Mouse (Mus musculus): ENCODE measurements at regions not wholly inside any gene's neighbourhood (a gene's known extent, or its start where the extent isn't known, plus 50 kb on each side); places are given as distances from the start of the nearest gene placed in this dataset.

DNA sequence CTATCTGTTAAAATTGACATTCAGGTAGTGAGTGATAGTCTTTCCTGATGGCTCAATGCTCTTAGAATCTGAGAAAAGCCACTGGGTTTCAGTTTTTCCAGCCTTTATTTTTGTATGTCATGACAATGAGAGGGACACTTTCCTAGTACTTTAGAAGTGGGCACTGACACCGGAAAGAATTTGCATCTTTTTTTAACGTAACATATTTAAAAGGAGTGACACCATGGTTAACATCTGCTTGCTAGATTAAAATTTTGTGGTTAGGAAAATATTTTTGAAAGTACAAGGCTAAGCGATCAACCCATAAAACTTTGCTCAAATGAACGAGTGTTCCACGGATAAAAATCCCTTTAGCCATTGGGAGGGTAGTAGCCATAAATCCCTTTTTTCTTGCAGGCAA is 174.7 kb downstream of the 1700129C05Rik start:
- in situ Hi-C loops (cut with MboI, MseI), result no loop called here

DNA sequence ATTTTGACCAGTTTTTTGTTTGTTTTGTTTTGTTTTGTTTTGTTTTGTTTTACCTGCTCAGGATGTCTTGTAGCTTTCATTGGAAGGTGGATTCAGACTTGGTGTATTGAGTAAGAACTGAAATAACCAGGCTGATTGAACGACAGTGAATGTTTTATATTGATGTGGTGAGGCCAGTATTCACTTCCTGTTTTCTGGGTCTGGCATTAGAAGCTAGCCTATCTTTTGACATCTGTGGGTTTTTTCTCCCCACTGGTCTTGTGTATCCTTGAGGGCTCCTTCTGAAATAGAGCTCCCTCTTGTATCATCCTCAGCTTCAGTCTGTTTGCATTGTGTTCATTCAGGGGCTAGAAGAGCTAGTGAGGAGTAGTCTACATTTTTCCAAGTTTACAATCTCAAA is 175.5 kb downstream of the 1700129C05Rik start:
- in situ Hi-C loops (cut with MboI, MseI), result no loop called here

DNA sequence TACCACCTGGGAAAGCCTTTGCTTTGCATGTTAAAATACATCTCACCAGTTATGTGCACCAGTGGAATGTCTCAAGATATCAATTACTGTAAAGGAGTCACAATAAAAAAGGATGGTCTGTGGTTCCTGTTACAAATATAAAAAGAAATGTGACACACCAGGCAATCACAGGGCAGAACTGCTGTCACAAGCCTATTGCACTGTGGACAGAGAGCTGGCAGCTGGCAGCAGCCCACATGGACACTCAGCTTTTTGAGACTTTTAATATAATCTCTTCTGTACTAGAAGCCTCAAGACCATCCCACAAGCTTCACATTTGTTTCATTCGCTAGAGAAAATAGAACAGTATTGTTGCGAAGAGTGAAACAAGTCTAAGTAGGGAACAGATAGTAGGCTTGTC is 197.7 kb downstream of the 1700129C05Rik start:
- in situ Hi-C loops (cut with MboI, MseI), result loop anchor here (10.0 kb wide), 1 partner anchor 260 kb away; no protein-coding TSS in a partner anchor

DNA sequence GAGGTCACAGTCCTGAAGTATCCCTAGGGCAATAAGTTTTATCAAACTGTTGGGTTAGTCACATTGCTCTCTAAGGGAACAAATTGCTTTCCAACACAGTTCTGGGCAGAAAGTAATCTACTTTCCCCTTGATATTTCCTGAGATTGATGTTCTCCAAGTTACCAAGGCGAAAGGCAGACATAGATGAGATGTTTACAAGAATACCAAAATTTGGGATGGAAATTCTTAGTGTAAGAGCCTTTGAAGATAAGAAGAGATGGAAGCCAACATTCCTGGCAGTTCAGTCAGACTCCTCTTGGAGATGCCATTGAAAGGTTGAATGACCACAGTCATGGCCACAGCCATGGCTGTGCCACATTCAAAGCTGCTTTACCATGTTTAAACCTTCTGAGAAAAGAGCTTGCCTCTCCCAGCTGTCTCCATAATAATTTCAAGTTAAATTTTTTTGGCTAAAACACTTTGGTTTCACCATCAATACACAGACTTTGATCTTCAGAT is 199.4 kb downstream of the 1700129C05Rik start:
- in situ Hi-C loops (cut with MboI, MseI), result loop anchor here (10.0 kb wide), 1 partner anchor 259 kb away; no protein-coding TSS in a partner anchor

DNA sequence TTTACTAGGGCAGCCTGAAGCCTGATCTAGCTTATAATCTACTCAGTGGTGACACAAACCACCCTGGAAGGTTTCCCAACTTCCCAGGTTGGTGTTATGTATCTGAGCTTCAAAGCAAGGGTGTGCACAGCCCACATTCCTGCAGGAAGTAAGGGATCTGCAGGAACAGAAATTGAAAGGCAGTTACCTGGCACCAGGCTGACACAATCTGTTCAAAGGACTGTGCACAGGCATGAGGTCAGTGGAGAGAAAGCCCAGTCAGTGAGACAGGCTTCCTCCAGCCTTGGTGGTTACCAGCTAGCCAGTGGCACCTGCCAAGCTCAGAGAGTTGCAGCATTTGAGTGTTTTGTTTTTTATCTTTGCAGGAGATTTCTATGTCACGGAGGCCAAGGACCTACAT is 203.6 kb downstream of the 1700129C05Rik start:
- in situ Hi-C loops (cut with MboI, MseI), result no loop called here

DNA sequence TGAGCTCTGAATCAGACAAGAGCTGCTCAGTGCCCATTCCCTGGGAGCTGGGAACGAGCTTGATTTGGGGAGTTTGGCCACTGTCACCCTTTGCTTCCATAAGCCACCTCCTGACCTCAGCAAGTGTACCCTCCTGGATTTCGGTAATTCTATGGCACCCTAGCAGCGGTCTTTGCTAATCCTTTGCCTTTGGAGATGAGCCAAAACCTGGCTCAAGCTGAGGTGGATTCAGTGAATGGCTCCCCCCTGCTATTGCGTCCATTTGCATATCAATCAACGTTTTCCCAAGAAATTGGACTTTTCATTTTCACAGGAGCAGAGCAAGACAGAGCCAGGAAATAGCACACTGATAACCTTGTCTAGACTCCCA is 204.1 kb downstream of the 1700129C05Rik start:
- in situ Hi-C loops (cut with MboI, MseI), result no loop called here

DNA sequence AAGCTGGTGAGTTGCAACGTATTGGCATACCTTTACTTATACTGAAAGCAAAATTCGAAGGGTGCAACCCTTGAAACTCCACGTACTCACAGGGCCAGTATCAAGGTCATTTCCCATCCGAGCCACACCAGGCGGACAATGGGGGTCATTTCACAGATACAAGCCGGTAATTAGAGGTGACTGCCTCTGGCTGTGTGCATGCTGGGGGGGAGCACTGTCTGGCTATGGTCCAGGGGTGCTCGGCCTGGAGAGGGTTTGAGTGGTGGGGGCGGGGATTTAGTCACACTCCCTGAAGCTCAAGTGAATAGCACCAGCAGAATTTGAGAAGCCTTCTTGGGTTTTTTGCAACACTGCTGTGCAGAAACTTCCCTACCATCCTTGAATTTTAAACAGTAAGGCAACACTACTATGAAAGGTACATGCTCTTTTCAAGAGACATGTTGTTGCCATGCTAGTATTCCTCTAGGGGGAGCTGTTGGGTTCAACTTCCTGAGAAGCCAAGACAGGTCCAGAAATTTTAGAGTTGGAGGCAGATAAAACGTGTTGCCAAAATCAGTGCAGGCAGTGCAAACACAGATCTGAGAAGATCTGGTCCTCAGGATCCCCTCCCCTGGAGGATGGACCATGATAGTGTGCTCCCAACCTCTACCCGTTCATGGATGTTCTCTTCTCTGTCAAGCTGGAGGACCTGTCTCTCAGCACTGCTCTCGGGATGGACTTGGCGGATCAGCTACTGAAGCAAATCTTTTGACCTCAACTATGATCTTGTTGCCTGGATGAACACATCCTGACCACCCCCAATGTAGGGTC is 204.7 kb downstream of the 1700129C05Rik start:
- in situ Hi-C loops (cut with MboI, MseI), result no loop called here

DNA sequence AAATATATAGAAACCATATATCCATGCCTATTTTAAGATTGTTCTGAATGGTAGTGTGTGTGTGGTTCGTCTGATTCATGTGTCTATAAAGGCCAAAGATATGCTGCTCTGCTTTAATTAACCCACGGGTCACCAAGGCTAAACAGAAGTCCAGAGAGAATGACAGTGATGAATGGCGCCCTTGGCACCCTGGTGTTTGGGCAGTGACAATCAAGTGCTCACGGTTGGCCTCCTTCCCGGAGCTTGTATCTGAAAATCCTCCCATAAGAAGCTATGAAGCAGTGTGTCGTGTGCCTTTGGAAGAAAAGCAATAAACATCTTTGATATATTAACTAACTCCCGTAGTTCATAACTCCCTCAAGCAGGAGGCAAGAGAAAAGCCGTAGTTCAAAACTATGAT is 205.4 kb downstream of the 1700129C05Rik start:
- in situ Hi-C loops (cut with MboI, MseI), result no loop called here

DNA sequence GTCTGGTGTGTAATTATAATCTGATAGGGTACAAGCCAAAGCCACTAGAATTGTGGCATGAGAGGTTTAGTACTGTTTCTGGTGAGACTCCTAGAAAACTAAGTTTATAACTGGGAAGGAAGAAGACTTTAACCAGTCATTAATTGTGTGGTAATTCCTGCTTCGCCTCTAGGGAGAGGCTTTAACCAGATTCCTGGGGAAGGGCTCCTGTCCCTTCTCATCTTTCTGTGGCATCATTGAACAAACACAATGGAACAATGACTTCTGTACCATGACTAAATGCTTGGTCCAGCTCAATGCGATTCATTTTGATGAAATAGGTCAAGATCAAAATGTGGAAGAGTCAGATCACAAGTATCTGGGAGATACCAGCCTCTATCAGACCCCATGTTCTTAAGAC is 206.6 kb downstream of the 1700129C05Rik start:
- in situ Hi-C loops (cut with MboI, MseI), result no loop called here

DNA sequence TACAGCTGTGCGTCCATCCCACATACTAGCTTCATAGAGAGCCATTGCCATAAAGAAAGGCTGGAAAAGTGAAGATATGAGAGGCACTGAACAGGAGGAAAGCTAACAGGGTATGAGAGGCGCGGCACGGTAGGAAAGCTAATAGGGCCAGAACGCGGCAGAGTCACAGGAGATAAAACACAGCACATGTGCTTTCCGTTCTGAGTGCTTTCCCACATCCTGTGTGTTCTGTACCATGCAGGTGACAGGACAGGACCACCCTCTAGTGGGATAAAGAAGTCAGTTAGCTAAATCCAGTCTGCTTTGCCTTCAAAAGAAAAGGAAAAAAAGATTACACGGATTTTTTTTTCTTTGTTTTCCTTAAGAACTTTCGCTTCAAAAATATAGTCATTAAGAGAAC is 224.8 kb downstream of the 1700129C05Rik start:
- in situ Hi-C loops (cut with MboI, MseI), result no loop called here

DNA sequence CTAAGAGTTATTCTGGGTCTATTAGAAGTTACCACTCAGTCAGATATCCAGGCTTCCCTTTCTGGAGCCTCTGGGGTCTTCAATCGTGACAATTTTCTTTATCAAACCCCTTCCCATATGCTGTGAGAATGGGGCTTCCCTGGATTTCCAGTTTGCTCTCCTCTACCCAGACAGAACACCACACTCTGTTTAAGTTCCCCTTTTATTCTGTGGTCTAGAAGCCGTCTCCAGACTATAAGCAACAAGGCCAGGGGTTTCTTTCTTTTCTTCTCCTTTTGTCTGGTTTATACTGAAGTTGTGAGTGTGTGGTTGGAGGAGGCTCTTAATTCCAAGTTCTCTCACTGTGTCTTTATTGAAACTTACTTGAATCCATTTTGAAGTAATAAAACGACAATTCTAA is 225.5 kb downstream of the 1700129C05Rik start:
- in situ Hi-C loops (cut with MboI, MseI), result no loop called here

DNA sequence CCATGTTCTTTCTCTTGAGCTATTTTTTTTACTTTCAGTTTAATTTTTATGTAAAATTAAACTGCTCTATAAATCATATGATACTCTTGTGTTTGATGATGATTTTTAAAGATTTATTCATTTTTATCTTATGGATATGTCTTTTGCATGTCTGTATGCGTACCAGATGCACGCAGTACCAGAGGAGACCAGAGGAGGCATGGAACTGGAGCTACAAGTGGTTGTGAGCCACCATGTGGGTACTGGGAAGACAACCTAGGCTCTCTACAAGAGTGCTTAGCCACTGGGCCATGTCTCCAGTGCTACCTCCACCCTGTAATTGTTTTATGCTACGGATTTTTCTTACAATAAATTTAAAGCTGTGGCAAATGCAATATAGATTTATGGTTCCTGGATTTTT is 227.8 kb downstream of the 1700129C05Rik start:
- in situ Hi-C loops (cut with MboI, MseI), result no loop called here

DNA sequence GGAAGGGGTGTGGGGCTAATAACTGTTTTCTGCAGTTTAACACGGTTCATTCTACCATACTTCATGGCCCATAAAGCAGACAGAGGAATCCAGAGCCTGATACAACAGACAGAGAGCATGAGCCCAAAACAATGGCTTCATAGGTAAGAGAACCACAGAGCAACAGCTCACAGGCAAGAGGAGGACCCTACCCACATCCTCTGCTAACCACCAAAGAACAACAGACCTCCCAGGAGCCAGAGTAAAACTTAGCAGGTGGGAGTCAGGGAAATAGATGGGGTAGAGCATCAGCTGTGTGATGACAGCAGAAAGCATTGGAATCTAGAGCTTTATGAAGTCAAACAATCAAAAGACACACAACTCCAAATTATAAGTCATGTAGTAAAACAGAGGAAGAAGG is 231.8 kb downstream of the 1700129C05Rik start:
- in situ Hi-C loops (cut with MboI, MseI), result no loop called here

DNA sequence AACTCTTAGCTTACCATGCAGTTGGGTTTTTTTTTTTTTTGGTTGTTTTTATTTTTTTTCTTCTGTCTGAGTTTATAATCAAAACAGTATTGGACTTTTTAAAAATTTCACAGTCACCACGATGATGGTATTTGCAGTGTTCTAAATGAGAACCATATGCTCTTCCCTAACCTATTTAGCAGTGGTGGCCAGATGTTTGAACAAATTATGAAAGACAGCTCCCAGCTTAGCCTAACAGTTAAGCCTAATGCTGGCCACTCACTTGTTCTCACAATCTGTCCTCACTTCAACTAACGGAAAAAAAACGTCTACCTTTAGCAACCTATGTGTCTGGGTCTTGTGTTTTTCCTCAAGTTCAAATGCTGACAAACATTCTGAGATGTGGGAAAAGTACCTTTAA is 234.8 kb downstream of the 1700129C05Rik start:
- in situ Hi-C loops (cut with MboI, MseI), result no loop called here

DNA sequence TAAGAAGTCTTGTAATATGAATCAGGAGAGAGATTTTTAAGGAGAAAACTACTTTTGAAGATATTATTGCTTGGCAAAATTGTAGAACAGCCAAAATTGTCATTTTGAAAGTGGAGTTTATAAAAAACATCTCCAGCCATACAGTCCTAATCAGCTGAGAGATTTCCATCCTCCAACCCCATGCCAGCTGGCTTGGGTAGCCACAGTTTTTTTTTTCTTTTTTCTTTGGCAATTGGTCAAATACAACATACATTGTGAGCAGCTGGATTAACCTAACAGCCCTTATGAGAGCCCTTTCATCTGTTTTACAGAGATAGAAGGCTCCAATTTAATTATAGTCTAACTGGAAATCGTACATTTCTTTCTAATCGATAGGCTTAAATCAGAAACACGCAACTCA is 235.3 kb downstream of the 1700129C05Rik start:
- in situ Hi-C loops (cut with MboI, MseI), result no loop called here

DNA sequence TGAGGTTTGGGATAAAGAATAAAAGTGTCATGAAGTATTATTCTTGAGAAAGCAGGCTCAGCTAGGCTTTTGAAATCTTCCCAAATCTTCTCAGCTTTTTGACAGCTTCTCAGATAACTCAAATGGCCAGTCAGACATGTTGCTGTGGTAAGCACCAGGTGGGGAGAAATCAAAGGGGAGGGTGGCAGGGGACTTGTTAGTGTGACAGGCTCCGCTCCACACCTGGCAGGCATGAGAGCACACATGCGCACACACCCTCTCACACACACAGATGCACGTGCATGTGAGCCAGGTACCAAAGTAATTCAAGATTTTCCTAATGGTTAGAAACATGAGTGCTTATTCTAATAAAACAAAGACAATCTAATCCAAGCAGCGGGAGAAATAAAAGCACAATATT is 236.1 kb downstream of the 1700129C05Rik start:
- in situ Hi-C loops (cut with MboI, MseI), result no loop called here

DNA sequence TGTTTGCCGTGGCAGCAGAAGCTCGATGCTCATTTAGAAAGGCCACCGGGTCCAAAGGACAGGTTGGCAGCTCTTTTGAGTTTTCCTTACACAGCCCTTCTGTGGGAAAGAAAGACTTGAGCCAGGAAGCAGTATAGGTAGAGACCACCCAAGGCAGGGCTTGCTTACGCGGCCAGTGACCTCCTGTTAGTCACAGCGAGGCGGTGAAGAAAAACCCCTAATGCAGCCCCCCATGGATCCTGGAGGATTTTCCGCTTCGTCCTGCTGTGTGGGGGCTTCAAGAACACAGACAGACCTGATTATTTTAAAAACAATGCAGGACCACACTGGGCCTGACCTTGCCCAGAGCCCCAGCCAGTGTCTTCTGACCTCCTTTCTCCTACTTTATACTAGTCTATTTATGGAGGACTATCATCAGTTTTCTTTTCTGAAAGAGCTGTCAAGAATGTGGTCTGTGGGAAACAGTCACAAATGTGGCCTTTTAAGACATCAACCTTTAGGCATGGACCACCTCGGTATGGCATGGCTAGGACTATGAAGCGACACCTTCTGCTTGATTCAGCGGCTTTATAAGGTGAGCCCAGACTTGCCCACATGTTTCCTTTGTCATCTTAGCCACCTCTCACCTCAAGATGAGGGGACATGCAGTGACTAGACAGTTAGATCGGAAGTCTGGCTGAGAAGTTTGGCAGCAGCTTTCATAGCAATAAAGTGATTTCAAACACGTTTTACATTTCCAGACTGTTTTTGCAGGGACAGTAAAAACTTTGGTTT is 274.3 kb downstream of the 1700129C05Rik start:
- in situ Hi-C loops (cut with MboI, MseI), result no loop called here

DNA sequence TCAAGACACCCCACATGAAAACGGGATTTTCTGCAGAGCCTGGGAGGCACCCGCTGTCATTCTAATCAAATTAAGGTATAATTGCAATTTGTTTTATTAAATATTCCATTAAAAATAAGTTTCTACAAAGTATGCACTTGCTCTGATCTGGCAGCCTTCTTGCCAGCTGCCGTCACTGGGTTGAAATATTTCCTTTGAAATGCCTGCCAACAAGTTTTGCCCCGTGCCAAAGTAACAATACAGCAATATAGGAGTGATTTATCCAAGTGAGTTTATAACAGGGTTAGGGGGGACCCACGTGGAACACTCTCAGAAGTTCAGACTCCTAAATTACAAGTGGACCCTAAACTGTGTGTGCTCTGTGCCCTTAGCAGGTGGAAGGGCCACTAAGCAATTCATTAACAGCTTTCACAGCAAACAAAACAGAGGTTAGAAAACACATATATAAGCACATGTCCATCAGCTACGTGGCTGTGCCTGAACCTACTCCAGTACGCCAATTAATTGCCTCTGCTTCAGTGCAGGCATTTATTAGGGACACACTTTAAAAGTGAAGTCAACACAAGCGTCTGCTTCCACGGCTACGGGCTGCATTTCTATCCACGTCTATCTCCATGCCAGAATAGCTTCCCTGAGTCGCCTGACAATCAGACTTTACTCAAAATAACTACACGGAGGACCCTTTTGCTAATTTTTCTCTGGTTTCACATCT is 275.1 kb downstream of the 1700129C05Rik start:
- in situ Hi-C loops (cut with MboI, MseI), result no loop called here

DNA sequence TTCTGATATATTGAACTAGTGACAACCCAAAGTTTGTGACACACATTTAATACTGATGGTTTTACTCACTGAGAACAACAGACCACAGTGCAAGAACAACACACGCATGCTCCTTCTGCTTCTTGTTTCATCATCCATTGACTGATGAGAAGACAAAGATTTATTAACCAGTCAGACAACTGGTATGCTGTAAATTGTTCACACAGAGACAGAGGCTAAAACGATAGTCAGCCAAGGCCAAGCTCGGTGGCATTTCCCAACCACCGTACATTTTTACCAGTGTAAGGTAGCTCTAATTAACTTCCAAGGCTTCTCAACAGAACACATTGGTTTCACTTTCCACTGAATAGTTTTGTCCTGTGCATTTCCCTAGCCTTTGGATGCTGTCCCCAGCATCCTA is 287.8 kb downstream of the 1700129C05Rik start:
- in situ Hi-C loops (cut with MboI, MseI), result no loop called here

DNA sequence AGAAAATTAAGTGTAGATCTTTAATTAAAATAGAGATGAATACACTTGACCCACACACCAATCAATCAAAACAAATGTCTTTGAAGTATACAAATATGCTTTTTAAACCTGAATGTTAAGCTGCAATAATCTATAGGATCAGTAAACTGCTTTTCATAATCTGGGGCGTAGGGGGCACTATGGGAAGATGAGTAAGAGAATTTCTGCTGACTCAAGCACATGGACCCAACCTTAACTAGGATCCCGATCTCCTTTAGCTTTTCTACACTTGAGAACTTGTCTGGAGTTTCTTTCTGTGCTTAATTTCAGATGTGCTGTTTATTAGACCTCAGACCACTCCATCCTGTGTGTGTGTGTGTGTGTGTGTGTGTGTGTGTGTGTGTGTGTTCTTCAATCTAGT is 298.1 kb downstream of the 1700129C05Rik start:
- in situ Hi-C loops (cut with MboI, MseI), result no loop called here

DNA sequence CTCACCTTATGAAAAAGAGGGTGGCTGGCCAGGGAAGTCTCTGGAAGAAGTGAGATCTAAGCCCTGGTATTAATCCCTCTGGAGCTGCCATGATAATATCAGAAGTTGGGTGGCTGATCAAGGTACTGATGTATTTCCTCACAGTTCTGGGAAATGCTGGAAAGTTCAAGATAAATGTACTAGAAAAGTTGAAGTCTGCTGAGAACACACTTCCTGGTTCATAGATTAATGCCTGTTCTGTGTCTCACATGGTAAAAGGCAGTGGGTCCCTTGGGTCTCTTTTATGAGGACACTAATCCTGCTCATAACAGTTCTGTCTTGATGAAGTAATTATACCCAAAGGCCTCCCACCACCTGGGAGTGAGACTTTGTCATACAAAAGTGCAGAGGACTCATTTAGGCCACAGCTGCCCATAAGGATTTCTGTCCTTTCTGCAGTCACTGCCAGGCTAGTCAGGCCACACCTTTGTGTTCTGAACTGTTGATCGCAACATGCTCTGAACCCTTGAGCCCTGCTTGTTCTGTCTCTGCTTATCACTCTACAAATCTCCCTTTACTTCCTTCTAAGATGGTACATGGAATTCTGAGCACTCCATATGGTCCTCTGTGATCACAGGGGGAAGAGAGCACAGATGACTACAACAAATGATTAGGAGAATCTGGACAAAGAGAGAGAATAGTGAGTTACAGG is 300.4 kb downstream of the 1700129C05Rik start:
- in situ Hi-C loops (cut with MboI, MseI), result no loop called here

DNA sequence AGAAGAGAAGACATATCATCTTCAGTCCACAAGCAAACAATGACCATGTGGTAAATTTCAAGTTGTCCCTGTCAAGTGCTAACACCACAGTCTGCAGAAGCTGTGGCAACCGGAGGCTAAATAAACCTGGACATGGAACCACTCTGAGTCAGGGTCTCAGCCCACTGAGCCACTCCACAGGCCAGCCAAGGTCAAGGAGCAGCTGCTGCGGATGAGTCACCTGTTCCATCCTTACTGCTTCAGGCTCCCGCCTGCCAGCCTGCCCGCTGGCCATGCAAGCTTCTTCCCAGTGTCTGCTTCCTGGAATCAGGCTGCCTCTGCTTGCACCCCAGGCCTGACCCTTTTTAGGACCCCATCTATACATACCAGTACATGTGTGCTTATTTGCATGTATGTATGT is 319.8 kb downstream of the 1700129C05Rik start:
- in situ Hi-C loops (cut with MboI, MseI), result no loop called here
